Mouse (Mus musculus): ENCODE data around the gene Mcrip2.
"Not testable (repeated sequence)": the region's sequence is repeated elsewhere in the genome, so short reads cannot be mapped to it uniquely, and the experiment has no call there.

The Mcrip2 gene

GRCm38 (mm10) chr17:25880913-25881641, 12.5 kb upstream of the Mcrip2 start:
- DNase-seq (ENCODE audit: low spot score in 2 of 2), result no peak

DNA sequence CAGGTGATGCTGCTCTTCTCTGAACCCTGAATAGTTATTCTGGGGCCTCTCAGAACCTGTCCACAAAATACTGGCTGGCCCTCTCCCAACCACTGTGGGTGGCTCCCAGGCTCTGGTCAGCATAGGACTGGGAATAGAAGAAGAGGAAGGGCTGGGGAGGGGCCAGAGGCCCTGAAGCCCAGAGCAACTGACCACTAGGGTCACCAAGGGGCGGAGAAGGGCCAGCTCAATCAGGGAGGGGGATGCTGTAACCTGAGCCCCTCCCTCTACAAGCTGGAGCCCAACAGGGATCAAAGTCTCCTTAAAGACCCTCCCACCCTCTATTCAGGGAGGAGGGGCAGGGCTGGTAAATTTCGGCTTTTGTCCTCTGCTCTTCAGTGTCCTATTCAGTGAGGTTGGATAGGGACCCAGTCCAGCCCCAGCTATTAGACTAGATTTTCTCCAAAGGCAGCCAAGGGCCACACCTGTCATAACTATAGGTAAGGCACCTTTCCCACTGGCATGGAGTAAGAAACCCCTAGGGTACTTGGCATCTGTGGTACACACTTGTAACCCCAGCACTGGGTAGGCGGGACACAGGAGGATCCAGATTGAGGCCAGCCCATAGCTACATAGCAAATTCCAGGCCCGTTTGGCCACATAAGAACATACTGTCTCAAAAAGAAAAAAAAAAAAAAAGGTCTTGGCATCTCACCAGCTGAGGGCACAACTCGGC, 11.8 kb upstream of the Mcrip2 start, which contains the start of gene Wfikkn1:
Wfikkn1 (minus strand) TSS at position 663 of the 715 bp plus-strand sequence.
- no peak for DNase-seq (ENCODE audit: low spot score in 2 of 2)

DNA sequence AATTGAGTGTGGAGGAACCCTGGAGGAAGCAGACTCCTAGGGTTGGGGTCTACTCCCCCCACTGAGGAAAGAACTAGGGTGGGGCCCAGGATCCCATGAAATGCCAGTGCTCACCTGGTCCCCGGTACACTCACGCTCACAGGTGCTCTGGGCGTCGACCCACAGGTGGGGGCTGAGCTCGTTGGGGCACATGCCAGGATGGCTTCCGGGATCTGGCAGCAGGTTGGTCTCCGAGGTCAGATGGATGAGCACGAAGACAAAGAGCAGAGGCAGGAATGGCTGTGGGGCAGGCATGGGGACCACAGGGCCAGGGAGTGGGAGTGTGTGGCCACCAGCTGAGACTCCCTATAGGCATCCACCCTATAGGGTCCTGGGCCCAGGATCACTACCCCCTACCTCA, 11.2 kb upstream of the Mcrip2 start:
- DNase-seq (ENCODE audit: low spot score in 2 of 2), result no peak

DNA sequence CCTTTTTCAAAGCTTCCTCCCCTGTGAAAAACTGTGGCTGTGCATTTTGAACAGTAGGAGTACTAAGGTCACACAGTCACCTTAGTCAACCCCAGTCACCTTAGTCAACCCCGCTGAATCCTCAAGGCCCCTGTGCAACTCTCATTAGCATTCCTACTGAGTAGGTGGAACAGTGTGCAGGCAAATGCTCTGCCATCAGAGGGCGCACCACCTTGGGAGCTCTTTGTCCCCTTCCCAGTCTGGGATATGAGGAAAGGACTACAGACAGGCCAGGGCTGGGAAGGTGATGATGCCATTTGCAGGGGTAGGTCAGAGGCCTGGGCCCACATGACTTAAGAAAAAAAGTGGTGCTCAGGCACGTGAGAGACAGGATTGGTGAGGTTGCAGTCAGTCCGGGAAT, 10.7 kb upstream of the Mcrip2 start:
- DNase-seq (ENCODE audit: low spot score in 2 of 2), result no peak

GRCm38 (mm10) chr17:25878611-25879180, 10.1 kb upstream of the Mcrip2 start:
- DNase-seq (ENCODE audit: low spot score in 2 of 2), result no peak

- no peak for DNase-seq (ENCODE audit: low spot score in 2 of 2)
These were observed 9.4 kb upstream of the Mcrip2 start for GRCm38 (mm10) chr17:25877741-25878610.

DNA sequence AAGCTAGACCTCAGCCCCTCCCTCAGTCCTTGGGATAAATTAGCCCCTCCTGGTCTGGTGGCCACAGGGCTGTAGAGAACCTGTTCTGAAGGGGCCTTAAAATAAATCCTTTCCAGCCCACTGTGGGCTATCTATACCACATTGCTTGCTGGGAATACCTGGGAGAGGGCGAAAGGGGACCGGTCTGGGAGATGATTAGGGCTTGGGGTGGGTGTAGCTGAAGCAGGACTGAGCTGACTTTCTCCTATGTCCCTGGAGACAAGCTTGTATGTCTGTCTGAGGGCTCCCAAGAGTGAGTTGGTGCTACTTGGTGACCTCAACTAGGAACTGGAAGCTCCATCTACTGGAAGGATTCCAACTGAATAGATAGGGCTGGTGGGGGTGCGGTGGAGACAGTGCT, 8.5 kb upstream of the Mcrip2 start:
- DNase-seq (ENCODE audit: low spot score in 2 of 2), result no peak

- no peak for DNase-seq (ENCODE audit: low spot score in 2 of 2)
These were observed 7.9 kb upstream of the Mcrip2 start for GRCm38 (mm10) chr17:25876347-25876915.

GRCm38 (mm10) chr17:25875171-25876136, 6.9 kb upstream of the Mcrip2 start:
- DNase-seq (ENCODE audit: low spot score in 2 of 2), result peak; percentile 87 to 89

DNA sequence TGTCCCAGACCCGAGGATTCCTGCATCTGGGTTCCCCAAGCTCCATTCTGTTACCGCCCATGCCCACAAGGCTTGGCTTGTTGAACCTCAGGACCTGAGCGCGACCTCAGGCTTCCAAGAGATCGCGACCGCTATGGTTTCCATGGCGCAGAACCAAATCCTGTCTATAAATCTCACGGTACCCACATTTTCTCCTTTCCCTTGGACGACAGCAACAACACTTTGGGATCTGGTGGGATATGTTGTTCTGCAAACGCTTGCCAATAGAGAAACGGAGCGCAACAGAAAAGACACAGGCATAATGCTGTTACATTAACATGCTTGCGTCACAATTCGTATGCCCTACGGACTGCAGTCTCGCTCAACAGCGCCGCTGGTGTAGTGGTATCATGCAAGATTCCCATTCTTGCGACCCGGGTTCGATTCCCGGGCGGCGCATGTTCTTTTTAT, 6.2 kb upstream of the Mcrip2 start, which contains the start of gene Mettl26:
Mettl26 (plus strand) TSS at position 354 of the 450 bp plus-strand sequence.
- DNase-seq (ENCODE audit: low spot score in 2 of 2), result peak; percentile 80 to 95

DNA sequence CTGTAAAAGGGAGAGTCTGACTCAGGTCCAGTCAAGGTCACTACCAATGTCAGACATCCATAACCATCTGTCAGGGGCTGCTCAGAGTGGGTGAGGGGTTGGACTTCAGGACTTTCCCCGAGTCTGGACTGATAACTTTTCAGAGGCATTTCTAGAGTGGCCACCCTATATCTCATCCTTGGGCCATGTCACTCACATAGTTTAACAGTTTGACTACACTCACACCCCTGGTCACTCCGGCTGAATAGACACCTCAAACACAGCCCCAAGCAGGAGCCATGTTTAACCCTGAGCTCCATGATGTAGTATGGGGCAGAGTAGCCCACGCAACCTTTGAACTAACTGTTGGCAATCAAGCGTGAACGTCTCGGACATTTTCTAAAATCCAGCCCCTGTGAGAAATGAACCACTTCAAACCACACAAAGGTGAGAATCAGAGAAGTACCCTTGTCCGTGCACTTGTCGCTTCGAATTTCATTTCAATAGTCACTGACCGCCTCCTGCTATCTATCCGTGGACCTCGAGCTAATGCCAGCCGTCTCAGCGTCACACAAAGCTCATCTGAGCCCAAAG, 5.7 kb upstream of the Mcrip2 start:
- DNase-seq (ENCODE audit: low spot score in 2 of 2), result no peak

- no peak for DNase-seq (ENCODE audit: low spot score in 2 of 2)
These were observed 5.0 kb upstream of the Mcrip2 start for GRCm38 (mm10) chr17:25873405-25874147.

- no peak for DNase-seq (ENCODE audit: low spot score in 2 of 2)
These were observed 4.1 kb upstream of the Mcrip2 start for GRCm38 (mm10) chr17:25872676-25873075.

GRCm38 (mm10) chr17:25871566-25871965, 3.0 kb upstream of the Mcrip2 start:
- not testable (repeated sequence) for DNase-seq (ENCODE audit: low spot score in 2 of 2)

- no peak for DNase-seq (ENCODE audit: low spot score in 2 of 2)
These were observed 1.4 kb upstream of the Mcrip2 start for GRCm38 (mm10) chr17:25869954-25870353.

GRCm38 (mm10) chr17:25869498-25869897, 934 bp upstream of the Mcrip2 start:
- no peak for DNase-seq (ENCODE audit: low spot score in 2 of 2)

DNA sequence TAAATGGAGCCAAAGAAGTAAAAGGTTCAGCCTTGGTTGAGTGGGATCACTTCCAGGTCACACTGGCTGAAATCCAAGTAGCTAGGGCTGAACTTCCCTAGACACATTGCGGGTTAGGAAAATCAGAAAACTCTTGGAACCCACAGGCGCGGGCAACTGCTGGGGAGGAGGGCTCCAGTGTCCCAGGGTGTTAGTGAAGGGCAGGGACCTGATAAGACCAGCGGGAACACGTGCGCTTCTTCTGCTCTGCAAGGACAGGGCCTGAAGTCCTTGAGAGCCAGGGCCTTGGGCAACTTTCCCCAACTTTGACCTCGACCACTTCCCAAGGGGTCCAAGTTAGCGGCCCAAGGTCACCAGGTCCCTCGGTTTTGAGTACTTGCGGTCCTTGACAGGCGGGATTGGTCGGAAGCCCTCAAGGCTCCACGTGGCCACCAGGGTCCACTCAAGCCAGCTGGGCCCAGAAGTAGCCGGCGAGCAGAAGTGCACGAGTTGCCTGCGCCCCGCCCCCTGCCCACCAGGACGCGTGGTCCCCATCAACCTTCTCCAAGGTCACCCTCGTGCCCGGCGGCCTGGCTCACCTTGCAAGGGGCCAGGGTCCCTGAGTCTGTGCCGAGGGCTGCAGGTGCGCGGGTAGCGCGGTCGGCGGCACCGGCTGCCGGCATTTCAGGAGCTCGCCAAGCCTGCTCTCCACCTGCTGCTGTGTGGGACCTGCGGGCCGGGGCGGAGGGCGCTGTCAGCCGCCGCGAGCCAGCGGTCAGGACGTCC, 546 bp downstream of the Mcrip2 start:
- DNase-seq (ENCODE audit: low spot score in 2 of 2), result peak; percentile 66 to 69

GRCm38 (mm10) chr17:25867509-25867835, 1.1 kb downstream of the Mcrip2 start:
- DNase-seq (ENCODE audit: low spot score in 2 of 2), result no peak

Data from heart, adult 9 months (tissue).